Mouse (Mus musculus) myocyte (in vitro differentiated cells): ENCODE measurements at regions not wholly inside any gene's neighbourhood (a gene's known extent, or its start where the extent isn't known, plus 50 kb on each side); places are given as distances from the start of the nearest gene placed in this dataset.

ENCODE experiments used
- H3K27me3 ChIP-seq: one replicate; pipeline ENCODE4 v1.6.1; 2011; ENCODE audit not compliant: control insufficient read depth, insufficient read depth, insufficient read length
- H3K36me3 ChIP-seq: one replicate; pipeline ENCODE4 v1.6.1; 2011; ENCODE audit not compliant: control insufficient read depth, insufficient read depth
- H3K4me2 ChIP-seq: one replicate; pipeline ENCODE4 v1.6.1; 2011; ENCODE audit warnings: low read depth, control low read depth
- H3K4me3 ChIP-seq: one replicate; pipeline ENCODE4 v1.5.1; 2011; ENCODE audit warnings: mild to moderate bottlenecking, control low read depth, moderate library complexity
- H3K79me2 ChIP-seq: one replicate; pipeline ENCODE4 v1.6.1; 2011; ENCODE audit not compliant: control insufficient read depth, insufficient read depth
- H3ac ChIP-seq: one replicate; pipeline ENCODE4 v1.6.1; 2011; ENCODE audit not compliant: control insufficient read depth, insufficient read length
- CEBPB ChIP-seq: IDR thresholded peaks from 2 replicates; pipeline ENCODE4 v1.6.1; 2011; ENCODE audit warnings: mild to moderate bottlenecking, moderate library complexity; ENCODE audit not compliant: poor library complexity, insufficient read depth, severe bottlenecking
- E2F4 ChIP-seq: IDR thresholded peaks from one replicate; pipeline ENCODE4 v1.6.1; 2011; ENCODE audit warnings: mild to moderate bottlenecking, control low read depth, moderate library complexity; ENCODE audit not compliant: insufficient read depth
- MAX ChIP-seq: IDR thresholded peaks from one replicate; pipeline ENCODE4 v1.6.1; 2011; ENCODE audit warnings: low read depth, mild to moderate bottlenecking, control low read depth
- MYOD1 ChIP-seq, 3 experiments: IDR thresholded peaks; one replicate each; pipeline ENCODE4 v1.6.1; 2011; ENCODE audit warnings: control low read depth in 2 of 3, low read depth in 2 of 3, mild to moderate bottlenecking in 2 of 3, moderate library complexity in 1 of 3; ENCODE audit not compliant: insufficient read length in 2 of 3, control insufficient read depth in 1 of 3
- MYOG ChIP-seq, 3 experiments: IDR thresholded peaks; one replicate each; pipeline ENCODE4 v1.6.1; 2011; ENCODE audit warnings: control low read depth in 2 of 3, low read depth in 2 of 3, mild to moderate bottlenecking in 2 of 3; ENCODE audit not compliant: insufficient read length in 2 of 3, control insufficient read depth in 1 of 3, insufficient read depth in 1 of 3
- POLR2A ChIP-seq: IDR thresholded peaks from one replicate; pipeline ENCODE4 v1.6.1; 2011; ENCODE audit warnings: low read depth, mild to moderate bottlenecking, control low read depth, moderate library complexity; ENCODE audit not compliant: insufficient read length
- POLR2AphosphoS2 ChIP-seq: IDR thresholded peaks from one replicate; pipeline ENCODE4 v1.6.1; 2011; ENCODE audit warnings: low read depth, control low read depth; ENCODE audit not compliant: insufficient read length
- REST ChIP-seq: IDR thresholded peaks from one replicate; pipeline ENCODE4 v1.6.1; 2011; ENCODE audit warnings: mild to moderate bottlenecking, control low read depth, moderate library complexity; ENCODE audit not compliant: insufficient read depth, insufficient read length
- SRF ChIP-seq: IDR thresholded peaks from one replicate; pipeline ENCODE4 v1.6.1; 2011; ENCODE audit warnings: low read depth; ENCODE audit not compliant: control insufficient read depth, insufficient read length
- TCF12 ChIP-seq: IDR thresholded peaks from one replicate; pipeline ENCODE4 v1.6.1; 2011; ENCODE audit warnings: mild to moderate bottlenecking, control low read depth; ENCODE audit not compliant: poor library complexity, insufficient read depth, severe bottlenecking
- TCF3 ChIP-seq: IDR thresholded peaks from one replicate; pipeline ENCODE4 v1.6.1; 2011; ENCODE audit warnings: low read depth, control low read depth; ENCODE audit not compliant: insufficient read length
- USF1 ChIP-seq: IDR thresholded peaks from one replicate; pipeline ENCODE4 v1.6.1; 2011; ENCODE audit warnings: low read depth, mild to moderate bottlenecking, control low read depth, moderate library complexity

- H3K4me2 ChIP-seq: no peak overlapping the region
Measured at GRCm38 (mm10) chr3:70422016-70422415, 414.6 kb downstream of the Otol1 start.

GRCm38 (mm10) chr3:70422669-70423068, 415.3 kb downstream of the Otol1 start:
- Histone ChIP-seq H3K36me3 (no peaks in the 10 kb centered on the region), H3K4me3 (no peak overlapping the region), H3K4me2 (no peak overlapping the region), H3K79me2 (no peaks in the 10 kb centered on the region), H3ac (no peak overlapping the region), H3K27me3 (no peaks in the 10 kb centered on the region)
- TF ChIP-seq REST (no peak), SRF (no peak), MAX (no peak), USF1 (no peak), POLR2A (no peak), TCF3 (no peak)

More at GRCm38 (mm10) chr3:70422016-70422415, 414.6 kb downstream of the Otol1 start:
- H3K36me3 ChIP-seq: no peaks in the 10 kb centered on the region
- no peaks in the 10 kb centered on the region for H3K27me3 ChIP-seq
- no peak for TF ChIP-seq MYOD1 (IDR thresholded peaks at IDR 0.05; ENCODE audit: control insufficient read depth in 1 of 3, insufficient read length in 2 of 3, low read depth in 2 of 3)
- TF ChIP-seq CEBPB: no peak
- no peak for TF ChIP-seq MYOG (IDR thresholded peaks at IDR 0.05; ENCODE audit: control insufficient read depth in 1 of 3, insufficient read depth in 1 of 3, insufficient read length in 2 of 3, low read depth in 2 of 3)
- TF ChIP-seq MAX: no peak
- no peak for TF ChIP-seq TCF12
- no peak for TF ChIP-seq REST
- no peak for TF ChIP-seq SRF
- TF ChIP-seq POLR2A: no peak
- TF ChIP-seq USF1: no peak
- TF ChIP-seq E2F4: no peak
- no peak for TF ChIP-seq POLR2AphosphoS2
- H3K4me3 ChIP-seq: no peak overlapping the region
- H3K79me2 ChIP-seq: no peaks in the 10 kb centered on the region
- H3ac ChIP-seq: no peak overlapping the region

DNA sequence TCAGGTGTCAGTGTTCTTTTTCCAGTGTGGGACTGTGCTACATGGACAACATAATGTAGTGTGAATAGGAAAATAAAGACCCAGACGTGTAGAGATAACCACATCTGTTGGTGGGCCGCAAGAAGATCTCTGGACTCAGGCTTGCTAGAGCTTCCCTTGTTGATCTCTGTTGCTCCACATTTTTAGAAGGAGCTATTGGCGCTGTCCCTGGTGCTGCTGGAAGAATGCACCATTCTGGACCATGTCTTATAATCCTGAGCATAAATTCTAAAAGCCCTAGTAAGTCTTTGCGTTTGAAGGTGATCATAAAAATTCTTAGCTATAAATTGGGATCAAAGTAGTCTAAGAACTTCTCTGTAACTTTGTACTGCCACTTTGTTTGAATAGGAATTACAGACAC, 429.3 kb downstream of the Otol1 start:
- no peak overlapping the region for H3K4me2 ChIP-seq
- no peak for TF ChIP-seq USF1
- TF ChIP-seq REST: peak; percentile 34
- TF ChIP-seq POLR2A: no peak
- no peak for TF ChIP-seq MAX
- TF ChIP-seq TCF3: no peak
- TF ChIP-seq TCF12: no peak
- TF ChIP-seq MYOG (IDR thresholded peaks at IDR 0.05; ENCODE audit: control insufficient read depth in 1 of 3, insufficient read depth in 1 of 3, insufficient read length in 2 of 3, low read depth in 2 of 3): no peak
- no peak for TF ChIP-seq E2F4
- H3K79me2 ChIP-seq: no peaks in the 10 kb centered on the region
- H3K4me3 ChIP-seq: no peak overlapping the region
- H3K27me3 ChIP-seq: no peaks in the 10 kb centered on the region
- no peaks in the 10 kb centered on the region for H3K36me3 ChIP-seq
- H3ac ChIP-seq: no peak overlapping the region

- no peak overlapping the region for H3K4me3 ChIP-seq
- TF ChIP-seq POLR2A (no peak), MAX (no peak), SRF (no peak), REST (no peak)
- no peak overlapping the region for H3K4me2 ChIP-seq
- no peaks in the 10 kb centered on the region for H3K27me3 ChIP-seq
- H3ac ChIP-seq: no peak overlapping the region
- no peaks in the 10 kb centered on the region for H3K79me2 ChIP-seq
- H3K36me3 ChIP-seq: no peaks in the 10 kb centered on the region
Measured at GRCm38 (mm10) chr3:70457181-70457847, 449.9 kb downstream of the Otol1 start.

DNA sequence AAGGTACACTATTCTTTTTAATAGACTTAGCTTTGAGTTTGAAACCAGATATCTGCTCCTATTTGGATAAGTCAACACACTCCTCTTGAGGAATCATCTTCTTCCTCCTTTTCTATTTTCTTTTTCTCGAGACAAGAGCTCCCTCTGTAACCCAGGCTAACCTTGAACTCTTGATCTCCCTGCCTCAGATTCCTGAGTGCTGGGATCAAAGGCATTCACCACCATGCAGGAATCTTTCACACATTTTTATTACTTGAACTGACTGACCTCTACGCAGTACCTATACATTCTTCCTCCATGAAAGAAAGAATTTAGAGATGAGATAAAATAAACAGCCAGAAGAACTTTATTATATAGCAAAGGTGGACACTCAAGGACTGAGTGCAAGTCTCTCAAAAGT, 453.4 kb downstream of the Otol1 start:
- Histone ChIP-seq H3K79me2 (no peaks in the 10 kb centered on the region), H3K4me3 (no peak overlapping the region), H3K27me3 (no peaks in the 10 kb centered on the region), H3K4me2 (no peak overlapping the region), H3K36me3 (no peaks in the 10 kb centered on the region), H3ac (no peak overlapping the region)
- TF ChIP-seq MYOD1 (IDR thresholded peaks at IDR 0.05; ENCODE audit: control insufficient read depth in 1 of 3, insufficient read length in 2 of 3, low read depth in 2 of 3): no peak
- no peak for TF ChIP-seq REST
- TF ChIP-seq MYOG (IDR thresholded peaks at IDR 0.05; ENCODE audit: control insufficient read depth in 1 of 3, insufficient read depth in 1 of 3, insufficient read length in 2 of 3, low read depth in 2 of 3): no peak
- no peak for TF ChIP-seq TCF12
- TF ChIP-seq POLR2A: no peak
- TF ChIP-seq USF1: no peak
- TF ChIP-seq SRF: no peak
- no peak for TF ChIP-seq CEBPB
